Mouse (Mus musculus) kidney, postnatal 4 days (tissue): ENCODE data around the gene Rbm15b.

Source experiments
- DNase-seq, 2 experiments: peaks; one replicate each; pipeline ENCODE4 v3.0.0; 2021; ENCODE audit warnings: mixed read lengths in 2 of 2

Gene Rbm15b

DNA sequence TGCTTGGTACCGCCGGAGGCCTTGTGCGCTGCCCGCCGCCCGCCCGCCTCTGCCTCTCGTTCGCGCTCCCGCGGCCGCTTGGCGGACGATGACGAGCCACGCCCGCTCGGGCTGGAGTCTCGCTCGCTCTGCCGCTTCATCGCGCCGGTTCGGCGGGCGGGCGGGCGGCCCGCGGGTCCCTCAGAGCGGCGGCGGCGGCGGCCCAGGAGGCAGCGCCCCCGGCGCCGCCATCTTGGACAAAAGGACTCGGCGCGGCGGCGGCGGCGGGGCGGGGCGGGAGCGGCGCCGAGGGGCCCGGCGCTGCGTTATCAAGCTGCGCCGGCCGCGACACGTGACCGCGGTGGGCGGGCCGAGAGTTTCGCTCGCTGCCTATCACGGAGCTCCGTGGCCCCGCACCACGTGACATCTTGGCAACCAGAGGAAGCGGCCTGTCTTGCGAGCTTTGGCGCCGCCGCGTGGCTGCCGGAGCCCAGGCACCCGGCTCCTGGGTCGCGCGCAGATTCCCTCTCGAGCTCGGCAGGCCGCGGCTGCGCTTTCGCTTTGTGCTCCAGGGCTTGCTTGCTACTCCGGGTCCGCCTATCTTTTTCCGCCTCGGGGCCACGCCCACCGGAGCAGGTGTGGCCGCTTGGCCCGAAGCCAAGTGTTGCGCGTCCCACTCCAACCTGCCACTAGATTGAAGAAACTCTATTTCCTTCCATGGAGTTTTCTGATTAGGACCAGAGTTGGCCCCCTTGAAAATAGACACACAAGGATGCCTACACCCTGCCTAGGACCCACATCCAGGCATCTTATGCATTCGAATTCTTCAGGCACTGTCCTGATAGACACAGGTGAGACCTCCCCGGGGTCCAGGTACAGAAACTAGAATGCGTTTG lies at the start of gene Rbm15b:
TSS of gene Rbm15b (minus strand) at position 601 of the 875 bp plus-strand sequence.
- DNase-seq: peak; percentile 99 to 100

DNA sequence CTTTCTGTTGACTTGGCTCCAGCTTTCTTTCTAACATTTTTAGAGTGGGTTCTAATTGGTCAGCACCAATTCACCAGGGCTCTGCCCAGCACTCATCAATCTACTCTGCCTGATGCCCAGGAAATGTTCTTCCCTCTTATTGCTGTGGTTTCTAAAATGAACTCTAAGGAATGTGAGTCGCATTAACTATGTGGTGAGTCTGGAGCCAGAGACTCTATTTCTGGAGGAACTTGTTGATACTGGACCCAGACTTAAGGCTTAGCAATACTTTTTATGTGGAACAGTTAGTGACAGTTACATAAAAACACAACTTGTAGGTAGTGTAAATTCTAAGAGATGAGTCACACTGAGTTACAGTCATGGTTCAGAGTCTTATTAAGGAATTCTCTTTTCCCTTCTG lies 47.8 kb upstream of the Rbm15b start:
- DNase-seq: no peak

DNA sequence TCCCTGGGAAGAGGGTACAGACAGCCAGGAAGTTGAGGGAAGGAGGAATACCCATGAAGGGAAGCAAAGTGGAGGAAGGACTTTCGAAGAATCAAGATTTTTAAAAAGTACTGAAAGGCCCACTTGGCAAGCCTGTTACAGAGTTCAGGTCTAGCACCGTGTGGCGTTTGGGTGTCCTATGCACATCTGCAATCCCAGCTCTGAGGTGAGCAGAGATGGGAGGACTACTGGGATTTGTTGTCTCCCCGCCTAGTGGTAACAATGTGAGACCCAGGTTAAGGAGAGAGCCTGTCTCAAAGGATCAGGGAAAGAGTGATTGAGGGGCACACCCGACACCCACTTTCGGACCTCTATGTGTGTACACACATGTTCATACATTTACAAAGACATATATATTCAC lies 27.6 kb upstream of the Rbm15b start:
- no peak for DNase-seq

DNA sequence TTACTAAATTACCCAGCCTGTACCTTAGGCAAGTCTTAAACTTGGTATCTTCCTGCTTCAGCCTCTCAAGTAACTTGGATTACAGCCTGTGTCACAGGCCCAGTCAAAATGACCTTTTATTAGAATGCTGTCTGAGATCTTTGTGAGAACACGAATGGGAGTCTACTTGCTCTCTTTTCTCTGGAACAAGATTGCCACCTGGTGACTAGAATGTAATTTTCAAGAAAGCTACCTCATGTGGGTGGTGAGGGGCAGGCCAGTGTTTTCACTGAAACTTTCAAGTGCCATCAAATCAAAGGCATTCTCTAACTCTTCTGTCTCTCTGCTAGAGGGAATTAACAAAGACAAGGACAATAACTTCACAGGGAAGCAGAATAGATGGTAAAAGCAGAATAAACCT lies 26.5 kb upstream of the Rbm15b start:
- DNase-seq: no peak

DNA sequence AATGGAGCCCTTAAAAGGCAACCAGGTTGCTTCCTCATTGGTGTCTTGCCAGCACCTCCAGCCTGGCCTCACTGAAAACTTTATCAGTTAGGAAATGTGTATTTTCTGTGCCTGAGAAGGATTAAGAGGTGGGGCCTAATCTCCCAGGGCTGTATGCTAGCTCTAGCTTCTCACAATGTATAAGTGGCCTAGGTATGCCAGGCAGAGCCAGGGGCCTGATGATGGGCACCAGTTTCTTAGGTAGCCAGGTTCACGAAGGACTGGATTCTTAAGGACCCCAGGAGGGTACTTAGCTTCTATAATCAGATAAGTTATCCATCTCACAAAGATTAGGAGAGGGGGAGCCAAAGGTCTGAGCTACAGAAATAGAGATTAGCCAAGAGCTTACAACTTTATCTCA lies 24.4 kb upstream of the Rbm15b start:
- DNase-seq: no peak

DNA sequence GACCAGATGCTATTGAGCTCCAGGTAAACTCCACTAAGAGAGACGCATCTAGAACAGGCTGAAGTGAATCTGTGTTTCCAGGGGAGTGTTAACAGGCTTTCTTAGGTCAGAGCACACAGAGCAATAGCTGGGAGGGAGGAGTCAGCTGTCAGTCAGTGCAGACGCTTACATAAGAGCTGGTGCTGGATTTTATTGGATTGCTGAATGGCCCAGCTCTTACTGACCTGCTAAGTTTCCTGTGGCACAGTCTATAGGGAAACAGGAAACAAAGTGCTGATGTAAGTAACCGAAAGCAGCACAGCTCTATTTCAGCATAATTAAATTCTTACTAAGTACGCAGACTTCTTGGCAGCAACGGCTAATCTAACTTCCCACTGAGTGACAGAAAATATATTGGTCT lies 21.5 kb upstream of the Rbm15b start:
- DNase-seq: no peak

DNA sequence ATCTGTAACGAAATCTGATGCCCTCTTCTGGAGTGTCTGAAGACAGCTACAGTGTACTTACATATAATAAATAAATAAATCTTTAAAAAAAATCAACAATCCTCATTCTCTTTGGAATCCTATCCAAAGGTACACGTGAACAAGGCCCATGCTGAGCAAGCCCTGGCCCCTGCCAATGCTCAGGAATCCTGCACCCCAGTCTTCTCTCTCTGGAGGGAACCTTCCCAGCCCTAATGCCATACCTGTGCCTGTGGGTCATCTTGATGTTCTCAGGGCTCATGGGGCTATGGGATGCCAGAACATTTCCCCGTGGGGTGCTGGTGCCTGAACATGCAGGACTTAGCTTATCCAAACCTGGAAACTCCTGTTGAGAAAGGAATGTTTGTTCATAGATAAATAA lies 20.9 kb upstream of the Rbm15b start:
- DNase-seq: no peak

DNA sequence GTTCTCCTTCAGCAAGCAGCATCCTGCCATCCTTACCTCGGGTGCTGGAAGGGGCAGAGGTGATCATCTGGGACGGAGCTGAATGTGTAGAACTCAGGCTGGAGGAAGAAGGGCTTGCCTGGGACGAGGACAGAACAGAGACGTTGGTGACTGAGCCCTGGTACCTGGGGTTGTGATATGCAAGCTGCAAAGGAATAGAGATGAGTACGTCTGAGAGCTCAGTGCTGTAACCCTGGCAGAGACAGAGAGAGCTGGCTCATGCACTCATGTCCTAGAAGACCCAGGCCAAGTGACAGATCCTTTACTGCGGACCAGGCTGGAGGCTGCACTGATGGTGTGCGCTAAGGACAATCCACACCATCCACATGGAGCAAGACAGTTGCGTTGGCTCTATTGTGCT lies 19.4 kb upstream of the Rbm15b start:
- DNase-seq: no peak

DNA sequence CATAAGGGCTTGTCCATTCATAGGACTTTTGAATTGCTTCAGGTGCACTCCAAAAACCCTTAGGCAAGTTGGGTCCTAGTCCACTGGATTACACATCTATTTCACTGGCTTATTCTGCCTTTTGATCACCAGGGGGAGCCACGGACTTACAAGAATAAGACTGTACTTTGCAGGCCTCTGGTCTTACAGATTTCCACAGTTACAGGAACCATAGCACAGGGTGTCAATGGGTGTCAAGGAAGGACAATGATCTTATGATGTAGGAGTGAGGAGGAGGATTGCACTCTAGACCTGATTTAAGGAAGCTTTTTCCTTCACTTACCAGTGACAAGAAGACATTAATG lies 16.5 kb upstream of the Rbm15b start:
- DNase-seq: peak; percentile 42 to 62

DNA sequence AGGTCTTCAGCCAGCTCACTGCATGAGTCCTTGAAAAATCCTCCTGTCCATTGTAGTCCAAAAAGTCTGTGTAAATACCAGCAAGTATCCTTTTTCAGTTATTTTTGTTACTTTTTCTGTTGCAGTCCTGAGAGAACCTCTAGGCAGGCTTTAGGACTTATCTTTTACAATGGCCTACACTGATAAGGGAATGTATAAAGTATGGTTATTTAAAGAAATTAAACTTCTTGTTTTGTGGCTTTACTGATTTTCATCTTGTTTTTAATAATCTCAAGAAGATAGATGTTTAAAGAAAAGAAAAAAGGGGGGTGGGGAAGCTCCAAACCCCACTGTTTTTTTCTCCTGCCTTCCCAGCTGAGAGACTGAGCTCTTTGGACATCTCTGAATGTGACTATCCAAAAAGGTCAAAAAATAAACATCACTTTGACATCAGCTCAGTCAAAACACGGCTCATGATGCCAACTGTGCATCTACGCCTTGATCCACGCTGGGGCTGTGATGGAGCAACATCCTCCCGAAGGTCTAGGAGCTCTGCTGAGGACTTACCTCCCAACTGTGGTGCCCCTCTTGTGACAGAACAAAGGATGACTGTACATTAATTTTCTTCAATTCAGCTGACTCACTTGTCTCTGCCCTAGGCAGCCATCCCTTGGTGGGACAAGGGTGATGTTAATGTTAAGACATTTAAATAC lies 16.0 kb upstream of the Rbm15b start:
- no peak for DNase-seq

DNA sequence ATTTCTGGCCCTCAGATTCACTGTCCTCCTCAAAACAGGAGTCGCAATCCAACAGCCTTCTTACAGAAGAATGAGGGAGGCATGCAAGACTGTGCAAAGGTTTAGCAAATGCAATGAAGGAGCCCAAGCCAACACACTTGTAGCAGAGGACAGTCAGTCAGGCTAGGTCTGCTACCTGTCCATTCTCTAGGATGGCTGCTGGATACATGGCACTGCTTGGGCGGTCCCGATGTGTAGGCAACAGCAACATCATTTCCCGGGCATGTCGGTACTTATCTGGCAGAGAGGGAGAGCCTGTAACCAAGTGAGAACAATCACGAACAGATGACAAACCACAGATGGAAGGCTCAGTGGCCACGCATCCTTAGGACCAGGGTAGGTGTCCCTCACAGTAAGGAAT lies 14.4 kb upstream of the Rbm15b start:
- no peak for DNase-seq

DNA sequence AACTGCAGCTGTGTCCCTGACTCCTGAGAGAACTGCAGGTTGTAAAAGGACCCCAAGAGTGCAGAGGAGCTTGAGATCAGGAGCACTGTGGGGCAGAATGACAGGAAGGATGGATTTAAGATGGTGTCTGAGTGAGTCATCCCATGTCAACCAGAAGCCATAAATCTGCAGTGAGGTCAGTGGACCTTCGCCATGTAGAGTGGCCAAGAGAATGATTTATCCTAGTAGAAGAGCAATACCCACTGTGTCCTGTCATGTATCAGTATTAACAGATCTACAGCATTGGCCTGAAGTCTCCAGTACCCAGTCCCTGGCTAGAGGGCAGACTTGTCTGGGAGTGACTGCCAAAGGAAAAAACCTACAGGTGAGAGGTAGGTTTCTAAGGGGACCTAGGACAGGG lies 11.7 kb upstream of the Rbm15b start:
- no peak for DNase-seq

DNA sequence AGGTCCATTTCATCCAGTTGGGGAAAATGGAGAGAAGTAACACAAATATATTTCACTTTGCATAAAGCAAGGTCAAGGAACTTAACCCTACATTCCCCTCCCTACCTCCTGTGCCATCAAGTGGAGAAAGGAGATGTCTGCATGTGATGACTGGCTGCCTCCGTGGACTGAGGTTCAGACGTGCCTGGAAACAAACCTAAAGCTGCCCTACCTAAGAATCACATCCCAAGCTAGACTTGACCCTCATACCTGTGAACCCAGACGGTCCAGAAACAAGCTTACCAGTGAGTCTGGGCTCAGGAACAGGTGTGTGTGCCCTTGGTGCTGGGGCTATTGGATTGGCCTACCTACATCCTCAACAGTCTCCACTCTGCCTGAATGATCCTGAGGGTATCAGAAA lies 6.1 kb upstream of the Rbm15b start:
- no peak for DNase-seq

DNA sequence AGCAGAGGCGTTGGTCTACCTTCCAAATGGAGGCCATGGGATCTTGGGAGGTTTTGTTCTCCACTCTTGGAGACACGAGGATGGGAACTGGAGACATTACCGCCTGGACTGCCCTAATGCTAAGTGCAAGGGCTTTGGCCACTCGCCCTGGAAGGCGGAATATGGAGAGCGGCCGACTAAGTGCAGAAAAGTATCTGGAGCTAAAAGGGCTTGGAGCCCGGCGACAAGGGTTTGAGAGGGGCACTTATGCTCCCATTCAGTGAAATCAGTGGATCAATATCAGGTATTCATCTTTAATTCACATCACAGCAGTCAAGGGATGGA lies 5.3 kb upstream of the Rbm15b start:
- no peak for DNase-seq

DNA sequence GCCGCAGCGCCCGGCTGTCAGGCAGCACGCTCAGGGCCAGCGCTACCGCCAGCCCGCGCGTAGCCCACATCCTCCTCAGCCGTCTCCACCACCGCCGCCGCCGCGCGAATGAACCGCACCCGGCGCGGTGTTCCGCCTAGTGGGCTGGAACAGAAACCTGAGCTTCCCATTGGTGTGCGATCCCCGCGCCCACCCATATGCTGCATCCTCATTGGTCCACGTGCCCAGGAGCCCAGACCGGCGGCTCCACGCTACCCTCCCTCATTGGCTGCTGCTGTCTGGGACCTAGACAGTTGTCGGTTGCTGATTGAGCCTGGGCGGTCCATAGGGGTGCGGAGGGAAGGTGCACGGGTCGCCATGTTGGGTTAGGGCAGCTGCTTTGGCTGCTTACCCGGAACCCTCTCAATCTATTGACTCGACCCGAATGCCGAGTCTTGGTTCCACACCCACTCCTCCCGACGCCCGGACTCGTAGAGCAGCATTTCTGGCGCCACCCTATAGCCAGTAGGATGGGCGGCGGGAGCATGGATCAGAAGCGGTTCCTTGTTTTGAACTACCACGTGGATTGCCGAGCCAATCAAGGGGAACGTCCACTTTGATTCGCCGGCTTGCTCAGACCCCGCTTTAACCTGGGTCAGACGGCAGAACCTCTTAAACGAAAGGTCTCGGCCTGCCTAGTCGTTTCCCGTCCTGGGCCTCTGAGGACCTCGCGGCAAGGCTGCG lies 4.8 kb upstream of the Rbm15b start, which contains the start of gene Manf:
TSS of gene Manf (minus strand) at position 151 of the 723 bp plus-strand sequence.
- DNase-seq: peak; percentile 95 to 98

DNA sequence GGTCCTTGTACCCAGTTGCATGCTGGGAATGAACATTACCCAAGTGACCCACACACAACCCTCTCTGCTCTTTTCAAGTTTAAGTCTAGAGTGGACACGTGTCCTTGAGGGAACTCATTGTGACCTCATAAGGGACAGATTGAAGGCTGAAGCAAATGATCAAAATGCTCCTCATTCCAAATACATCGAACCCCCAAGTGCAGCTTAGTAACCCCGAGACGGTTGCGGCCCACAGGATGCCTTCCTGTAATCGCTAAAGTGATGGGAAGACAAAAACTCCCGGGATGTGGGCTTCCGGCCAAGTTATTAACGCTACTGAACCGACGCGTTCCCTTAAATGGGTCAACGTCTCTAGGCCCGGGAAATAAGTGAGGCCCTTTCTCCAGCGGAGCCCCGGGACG lies 4.1 kb upstream of the Rbm15b start:
- no peak for DNase-seq

DNA sequence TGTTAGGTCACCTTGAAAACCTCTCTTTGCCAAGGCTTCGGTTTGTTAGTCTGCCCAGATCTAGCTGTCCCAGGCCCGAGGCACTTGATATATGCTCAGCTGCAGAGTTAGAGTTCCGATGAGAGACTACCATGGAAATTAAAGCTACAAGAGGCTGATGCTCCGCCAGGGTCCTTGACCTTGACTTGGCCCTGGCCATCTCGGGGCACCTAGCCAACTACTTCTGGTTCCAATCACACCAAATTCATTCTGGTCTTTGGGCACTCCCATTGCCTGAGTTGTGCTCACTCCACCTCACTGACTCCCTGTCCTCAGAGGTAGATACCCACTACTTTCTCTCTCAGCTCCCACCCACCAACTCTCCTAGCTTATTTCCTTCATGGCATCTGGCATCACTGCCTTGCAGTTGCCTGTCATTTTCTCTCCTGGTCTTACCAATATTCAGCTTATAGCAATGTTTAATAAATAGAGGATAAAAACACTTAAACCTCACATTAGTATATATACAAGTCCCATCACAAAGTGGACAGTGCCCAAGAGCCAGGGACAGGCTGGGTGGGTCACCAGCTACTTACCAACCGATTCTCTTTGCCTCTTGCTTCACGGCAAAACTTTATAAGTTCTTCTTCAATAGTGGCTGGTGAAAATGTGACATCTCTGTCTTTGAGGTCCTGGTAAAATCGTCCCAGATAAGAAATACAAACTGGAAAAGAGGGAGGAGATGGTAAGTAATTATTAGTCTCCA lies 3.4 kb upstream of the Rbm15b start:
- DNase-seq: no peak

DNA sequence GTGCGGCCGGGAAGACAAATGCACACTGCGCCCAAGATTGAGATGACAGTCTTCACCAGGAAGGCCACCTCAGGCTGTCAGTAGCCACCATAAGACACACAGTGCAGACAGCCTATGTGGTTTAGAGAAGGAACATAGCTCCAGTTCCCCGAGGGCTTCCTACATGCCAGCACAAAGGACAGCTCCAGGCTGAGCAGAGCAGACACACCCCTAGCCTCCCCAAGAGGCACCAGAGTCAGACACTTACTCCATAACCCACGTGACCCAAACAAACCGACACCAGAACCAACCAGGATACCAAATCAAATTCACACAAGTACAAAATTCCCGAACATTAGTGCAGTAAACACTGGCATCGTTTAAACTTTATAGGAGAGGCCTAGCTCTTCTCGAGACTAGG lies 2.1 kb upstream of the Rbm15b start:
- no peak for DNase-seq

DNA sequence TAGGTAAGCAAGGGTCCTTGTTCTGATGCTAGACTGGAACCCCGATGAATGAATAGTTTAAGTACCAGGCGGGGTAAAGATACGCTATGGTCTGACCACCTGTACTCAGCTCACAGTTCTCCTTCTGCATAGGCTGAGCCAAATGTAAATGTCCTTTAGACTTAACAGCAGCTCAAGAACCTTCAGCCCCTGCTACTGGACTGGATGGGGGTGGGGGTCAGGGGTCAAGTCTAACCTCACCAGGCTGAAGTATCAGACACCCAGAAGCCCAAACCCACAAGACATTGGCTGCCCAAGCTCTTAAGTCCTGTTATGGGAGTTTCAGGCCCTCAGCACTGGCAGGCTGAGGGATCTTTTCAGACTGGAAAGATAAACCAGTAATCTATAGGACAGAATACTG lies 1.1 kb upstream of the Rbm15b start:
- DNase-seq: no peak

DNA sequence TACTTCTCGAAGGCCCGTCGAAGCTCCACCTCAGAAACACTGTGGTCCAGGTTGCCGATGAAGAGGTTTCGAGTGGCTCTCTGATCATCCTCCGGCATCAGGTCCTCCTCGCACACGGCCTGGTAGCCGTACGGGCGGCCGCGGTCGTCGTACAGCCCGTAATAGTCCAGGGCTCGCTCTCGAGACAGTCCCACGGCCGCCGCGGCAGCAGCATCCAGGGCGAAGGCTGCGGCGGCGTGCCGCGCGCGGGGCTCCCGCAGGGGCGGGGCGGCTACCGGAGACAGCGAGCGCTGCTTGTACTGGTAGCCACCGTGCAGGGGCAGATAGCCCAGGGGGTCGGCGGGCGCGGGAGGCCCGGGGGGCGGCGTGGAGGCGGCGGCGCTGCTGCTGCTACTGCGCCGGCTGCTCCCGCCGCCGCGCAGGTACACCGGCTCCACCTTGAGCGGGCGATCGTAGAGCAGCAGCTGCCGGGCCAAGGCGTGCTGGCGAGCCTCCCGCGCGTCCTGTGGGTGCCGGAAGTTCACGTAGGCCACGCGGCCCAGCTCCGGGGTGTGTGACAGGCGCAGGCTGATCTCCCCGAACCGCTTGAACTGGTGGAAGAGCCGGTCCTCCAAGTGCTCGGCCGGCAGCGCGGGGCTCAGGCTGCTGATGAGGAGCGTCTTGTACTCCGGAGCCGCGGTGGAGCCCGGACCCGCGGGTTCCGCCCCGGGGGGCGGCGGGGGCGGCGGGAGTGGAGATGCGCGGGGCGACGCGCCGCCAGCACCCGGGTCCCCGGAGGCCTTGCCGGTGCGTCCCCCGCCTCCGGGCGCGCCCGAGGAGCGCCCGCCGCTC lies 1.1 kb downstream of the Rbm15b start:
- DNase-seq: peak; percentile 56 to 69

DNA sequence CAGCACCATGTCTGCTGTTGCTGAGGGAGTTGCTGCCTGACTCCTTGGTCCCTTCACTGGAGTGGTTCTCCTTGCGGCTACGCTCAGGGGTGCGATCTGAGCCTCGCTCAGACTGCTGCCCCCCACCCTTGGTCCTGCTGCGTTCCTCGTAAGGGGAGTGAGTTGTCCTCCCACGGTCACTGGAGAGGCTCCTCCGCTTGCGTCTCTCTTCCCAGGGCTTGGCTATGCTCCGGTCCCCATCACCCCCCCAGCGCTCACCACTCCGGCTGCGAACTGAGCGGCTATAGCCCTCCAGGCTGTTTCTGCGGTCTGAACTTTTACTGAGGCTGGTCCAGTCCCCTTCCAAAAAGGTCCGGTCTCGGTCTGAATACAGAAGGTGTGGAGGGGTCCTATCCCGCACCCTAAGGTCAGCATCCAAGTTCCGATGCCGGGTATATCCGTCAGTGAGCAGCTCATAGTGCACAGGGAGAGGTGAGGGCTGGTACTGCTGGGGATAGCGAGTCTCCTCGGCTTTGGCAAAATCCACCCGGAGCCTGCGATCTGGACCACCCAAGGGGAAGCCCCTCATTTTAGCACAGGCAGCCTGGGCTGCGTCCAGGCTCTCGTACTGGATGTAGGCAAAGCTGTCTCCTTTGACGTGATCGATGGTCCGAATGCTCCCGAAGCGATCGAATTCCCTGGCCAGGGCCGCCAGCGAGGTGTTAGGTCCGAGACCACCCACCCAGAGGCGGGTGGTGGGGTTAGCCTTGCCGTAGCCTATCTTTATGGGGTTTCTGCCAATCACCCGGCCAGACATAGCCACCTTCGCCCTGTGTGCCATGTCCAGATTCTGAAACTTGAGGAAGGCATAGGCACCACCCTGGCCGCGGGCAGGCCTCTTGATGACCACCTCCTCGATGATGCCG lies 2.0 kb downstream of the Rbm15b start:
- DNase-seq: peak; percentile 26 to 45
